Mouse (Mus musculus) ES-E14 (cell line): ENCODE measurements around the gene Zcchc9. TPM values are rescaled to one million over a fixed set of nuclear protein-coding genes. Genes with fewer than 3 reads are reported as not detected.

ENCODE experiments used
- DNase-seq: peaks from one replicate; pipeline ENCODE4 v3.0.0-alpha.2; 2013; ENCODE audit warnings: low read depth, low spot score
- H3K27ac ChIP-seq: 2 replicates; pipeline ENCODE4 v1.5.1; 2012; ENCODE audit warnings: low read depth, mild to moderate bottlenecking, low read length, moderate library complexity, mixed read lengths; ENCODE audit not compliant: poor library complexity, insufficient read depth, severe bottlenecking
- H3K36me3 ChIP-seq: 2 replicates; pipeline ENCODE4 v1.6.1; 2012; ENCODE audit warnings: mild to moderate bottlenecking, low read length, moderate library complexity, mixed read lengths; ENCODE audit not compliant: control insufficient read depth, poor library complexity, insufficient read depth, severe bottlenecking
- H3K4me1 ChIP-seq, 2 experiments: fragments of 150-350 bp in 1 of 2; sonication (generic) in 1 of 2; 2 replicates each; pipeline ENCODE4 v1.6.1; 2012; ENCODE audit warnings: low read length in 2 of 2, mild to moderate bottlenecking in 1 of 2, mixed read lengths in 1 of 2; ENCODE audit not compliant: control insufficient read depth in 2 of 2, insufficient read depth in 2 of 2, poor library complexity in 1 of 2
- H3K4me3 ChIP-seq, 2 experiments: fragments of 150-350 bp in 1 of 2; sonication (generic) in 1 of 2; 2 replicates each; pipeline ENCODE4 v1.5.1; 2012; ENCODE audit warnings: low read length in 2 of 2, low read depth in 1 of 2, mild to moderate bottlenecking in 1 of 2, mixed read lengths in 1 of 2; ENCODE audit not compliant: insufficient read depth in 1 of 2, poor library complexity in 1 of 2, severe bottlenecking in 1 of 2
- H3K9ac ChIP-seq: 2 replicates; pipeline ENCODE4 v1.6.1; 2012; ENCODE audit warnings: low read depth, mild to moderate bottlenecking, low read length, mixed read lengths; ENCODE audit not compliant: poor library complexity, insufficient read depth, severe bottlenecking
- H3K9me3 ChIP-seq: fragments of 150-350 bp; sonication (generic); 2 replicates; pipeline ENCODE4 v1.6.1; 2012; ENCODE audit warnings: low read depth, mild to moderate bottlenecking, low read length; ENCODE audit not compliant: control insufficient read depth, insufficient read depth
- CHD2 ChIP-seq: IDR thresholded peaks from 2 replicates; pipeline ENCODE4 v1.6.1; 2014; ENCODE audit warnings: mild to moderate bottlenecking, low read depth, low read length, inconsistent platforms
- HCFC1 ChIP-seq: IDR thresholded peaks from 2 replicates; pipeline ENCODE4 v1.6.1; 2012; ENCODE audit warnings: low read length, inconsistent platforms, borderline replicate concordance; ENCODE audit not compliant: insufficient read depth
- MAFK ChIP-seq: IDR thresholded peaks from 2 replicates; pipeline ENCODE4 v1.6.1; 2014; ENCODE audit warnings: mild to moderate bottlenecking, low read depth, low read length, inconsistent platforms; ENCODE audit not compliant: insufficient read depth
- ZC3H11A ChIP-seq: IDR thresholded peaks from 2 replicates; pipeline ENCODE4 v1.6.1; 2012; ENCODE audit warnings: low read depth, mild to moderate bottlenecking, inconsistent platforms, low read length, borderline replicate concordance
- ZNF384 ChIP-seq: IDR thresholded peaks from 2 replicates; pipeline ENCODE4 v1.6.1; 2012; ENCODE audit warnings: low read depth, low read length, inconsistent platforms
- in situ Hi-C, 2 experiments: fragments of 600-800 bp; cut with MboI; formaldehyde crosslinking; loops; one replicate each; pipeline ENCODE4 v1.15.1; 2025; ENCODE audit warnings: low sequenced_read_pairs in 2 of 2, inconsistent platforms in 1 of 2; ENCODE audit not compliant: unreplicated experiment in 2 of 2
- total RNA-seq: library from RNA; depleted of rRNA; stranded (reverse); fragments of 300-350 nt; gene quantifications from 2 replicates; pipeline ENCODE4 v1.2.3, GENCODE M21; 2012

The Zcchc9 gene
- total RNA-seq, 1 experiment = 20.0 TPM

GRCm38 (mm10) chr13:91807874-91808575, 520 bp upstream of the Zcchc9 start:
- Histone ChIP-seq H3K4me1 (peaks cover 0 to 2% of the 10 kb centered on the region in 2 experiments; a peak in 1 of 4 replicates), H3K9me3 (no peaks in the 10 kb centered on the region), H3K27ac (peak overlapping the region; percentile 57; the same call in 1 of the 2 replicates), H3K36me3 (peaks cover 9% of the 10 kb centered on the region), H3K9ac (peak overlapping the region; percentile 95), H3K4me3 (peak overlapping the region; percentile 81 to 91)
- no peak for TF ChIP-seq ZC3H11A
- TF ChIP-seq MAFK = no peak
- in situ Hi-C loops = no loop called here
- DNase-seq = no peak

- H3K9ac ChIP-seq = no peak overlapping the region
- H3K27ac ChIP-seq = no peak overlapping the region
- TF ChIP-seq HCFC1 = no peak
- no peak for TF ChIP-seq ZNF384
- no peak for TF ChIP-seq MAFK
- TF ChIP-seq ZC3H11A = no peak
- TF ChIP-seq CHD2 = no peak
- peaks cover 26% of the 10 kb centered on the region for H3K36me3 ChIP-seq
- H3K4me1 ChIP-seq = no peaks in the 10 kb centered on the region; a peak in 1 of 4 replicates
- H3K9me3 ChIP-seq = no peaks in the 10 kb centered on the region
- no peak for DNase-seq
- in situ Hi-C loops = no loop called here
- H3K4me3 ChIP-seq = no peak overlapping the region
Observed at GRCm38 (mm10) chr13:91801726-91802125, 5.8 kb downstream of the Zcchc9 start.

DNA sequence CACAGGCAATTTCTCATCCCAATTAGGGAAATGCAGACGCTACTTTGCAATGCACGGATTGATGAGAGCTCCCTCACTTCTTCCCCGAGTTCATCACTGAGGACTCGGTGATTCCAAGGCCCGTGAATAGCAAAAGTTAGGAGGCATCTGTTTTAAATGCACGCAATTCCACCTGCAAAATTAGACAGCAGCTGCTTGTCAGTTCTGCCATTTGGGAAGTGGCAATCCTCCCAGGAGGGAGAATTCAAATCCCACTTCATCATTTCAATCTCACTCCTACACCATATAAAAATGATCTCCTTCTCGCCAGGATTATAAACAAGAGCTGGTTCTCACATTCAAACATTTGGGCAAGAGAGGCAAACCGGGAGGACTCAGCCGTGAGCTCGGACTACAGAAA, 10.1 kb downstream of the Zcchc9 start:
- peaks cover 21% of the 10 kb centered on the region for H3K36me3 ChIP-seq
- TF ChIP-seq ZC3H11A (no peak), ZNF384 (no peak), HCFC1 (no peak), CHD2 (no peak)

DNA sequence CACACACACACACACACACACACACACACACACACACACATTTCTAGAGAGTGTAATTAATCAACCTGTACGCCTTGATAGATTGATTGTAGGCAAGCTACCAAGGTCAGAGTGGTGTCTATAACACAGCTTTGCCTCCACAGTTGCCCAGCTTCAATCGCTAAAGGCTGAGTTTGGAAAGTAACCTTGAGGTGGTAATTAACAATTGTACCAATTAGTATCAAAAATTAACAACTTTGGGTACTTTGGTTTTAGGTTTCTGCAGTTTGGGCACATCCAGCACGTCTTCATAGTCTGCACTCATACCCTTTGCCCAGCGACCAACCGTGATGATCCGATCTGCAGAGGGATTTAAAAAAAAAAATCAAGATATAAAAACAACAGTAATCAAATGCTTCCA, 10.6 kb downstream of the Zcchc9 start:
- in situ Hi-C loops = no loop called here
- peaks cover 21% of the 10 kb centered on the region for H3K36me3 ChIP-seq

More for the DNA sequence above, 10.1 kb downstream of the Zcchc9 start:
- Histone ChIP-seq H3K9ac (no peak overlapping the region), H3K9me3 (no peaks in the 10 kb centered on the region), H3K4me1 (0 out of 4 replicates have a peak, but pooled peaks cover 0 to 2% of the 10 kb centered on the region in 2 experiments), H3K27ac (no peak overlapping the region), H3K4me3 (no peak overlapping the region)
- no peak for DNase-seq
- in situ Hi-C loops = no loop called here

More for the DNA sequence above, 10.6 kb downstream of the Zcchc9 start:
- H3K27ac ChIP-seq = no peak overlapping the region
- H3K9ac ChIP-seq = no peak overlapping the region
- no peaks in the 10 kb centered on the region for H3K9me3 ChIP-seq
- no peak for DNase-seq
- 0 out of 4 replicates have a peak, but pooled peaks cover 0 to 2% of the 10 kb centered on the region in 2 experiments for H3K4me1 ChIP-seq
- no peak for TF ChIP-seq CHD2
- TF ChIP-seq HCFC1 = no peak
- TF ChIP-seq ZNF384 = no peak
- no peak overlapping the region for H3K4me3 ChIP-seq
